Mouse (Mus musculus) small intestine, adult 2 months (tissue): ENCODE results near the gene Gls.

ENCODE experiments used
- CTCF ChIP-seq: fragments of 200-500 bp; IDR thresholded peaks from 2 replicates; pipeline ENCODE4 v1.5.1; 2012; ENCODE audit warnings: low read depth, mild to moderate bottlenecking, control low read depth, inconsistent platforms, low read length, moderate library complexity, mixed read lengths; ENCODE audit not compliant: insufficient replicate concordance, insufficient read length; ENCODE audit errors: extremely low read depth
- POLR2A ChIP-seq: fragments of 200-500 bp; IDR thresholded peaks from 2 replicates; pipeline ENCODE4 v1.6.1; 2012; ENCODE audit warnings: low read depth, mild to moderate bottlenecking, control low read depth, inconsistent platforms, low read length, moderate library complexity

- TF ChIP-seq POLR2A (no peak), CTCF (no peak)
Observed at GRCm38 (mm10) chr1:52147431-52147830, 85.6 kb downstream of the Gls start.
